Mouse (Mus musculus) brain, adult 10 weeks (tissue): Measurements from ENCODE around the gene Krtap4-6. TPM values are rescaled to one million over a fixed set of nuclear protein-coding genes. Genes with fewer than 3 reads are reported as not detected.

Experiments used
- polyA plus RNA-seq: library from polyadenylated mRNA; stranded (reverse); fragments of 350-450 nt; fragmentation: Illumina TruSeq; extraction: RNeasy Lipid Tissue Mini Kit (QIAGEN cat#74804); gene quantifications from one replicate; pipeline ENCODE4 v1.2.3, GENCODE M21; 2015; ENCODE audit warnings: low read depth, low replicate concordance

Krtap4-6 gene
- not detected for polyA plus RNA-seq

DNA sequence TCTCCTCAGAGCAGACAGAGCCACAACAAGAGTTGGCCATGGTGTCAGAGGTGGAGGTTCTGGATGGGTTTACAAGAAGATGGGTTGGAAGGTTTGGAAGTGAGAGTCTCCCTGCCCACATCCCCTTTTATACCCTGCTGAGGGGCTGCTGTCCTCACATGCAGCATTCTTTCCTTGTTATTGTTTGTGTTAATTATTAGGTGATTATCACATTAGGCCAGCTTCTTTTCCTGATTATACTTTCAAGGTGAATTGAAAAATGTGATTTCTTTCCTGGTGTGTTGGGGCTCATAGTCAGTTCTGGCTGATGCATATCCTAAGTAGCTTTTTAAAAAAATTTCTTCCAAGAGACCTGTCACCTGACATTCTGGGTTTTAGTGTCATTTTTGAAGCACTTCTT lies at the start of gene Krtap4-6:
TSS of gene Krtap4-6 (minus strand) at position 101 of the 400 bp plus-strand sequence.

DNA sequence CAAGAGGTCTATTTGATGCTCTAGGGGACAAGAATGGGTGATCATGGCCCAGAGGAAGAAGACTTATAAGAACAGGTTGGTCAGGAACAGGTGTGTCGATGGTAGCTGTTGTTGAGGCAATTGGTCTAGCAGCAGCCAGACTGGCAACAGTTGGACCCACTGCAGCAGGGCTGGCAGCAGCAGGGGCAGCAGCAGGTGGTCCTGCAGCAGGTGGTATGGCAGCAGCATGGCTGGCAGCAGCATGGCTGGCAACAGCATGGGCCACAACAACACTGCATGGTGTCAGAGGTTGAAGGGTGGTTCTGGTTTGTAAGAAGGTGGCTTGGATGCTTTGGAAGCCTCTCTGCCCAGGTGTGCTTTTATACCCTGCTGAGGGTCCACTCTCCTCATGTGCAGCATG lies 24.7 kb upstream of the Krtap4-6 start, which contains the start of gene Gm14190:
TSS of gene Gm14190 (minus strand) at position 278 of the 400 bp plus-strand sequence.

DNA sequence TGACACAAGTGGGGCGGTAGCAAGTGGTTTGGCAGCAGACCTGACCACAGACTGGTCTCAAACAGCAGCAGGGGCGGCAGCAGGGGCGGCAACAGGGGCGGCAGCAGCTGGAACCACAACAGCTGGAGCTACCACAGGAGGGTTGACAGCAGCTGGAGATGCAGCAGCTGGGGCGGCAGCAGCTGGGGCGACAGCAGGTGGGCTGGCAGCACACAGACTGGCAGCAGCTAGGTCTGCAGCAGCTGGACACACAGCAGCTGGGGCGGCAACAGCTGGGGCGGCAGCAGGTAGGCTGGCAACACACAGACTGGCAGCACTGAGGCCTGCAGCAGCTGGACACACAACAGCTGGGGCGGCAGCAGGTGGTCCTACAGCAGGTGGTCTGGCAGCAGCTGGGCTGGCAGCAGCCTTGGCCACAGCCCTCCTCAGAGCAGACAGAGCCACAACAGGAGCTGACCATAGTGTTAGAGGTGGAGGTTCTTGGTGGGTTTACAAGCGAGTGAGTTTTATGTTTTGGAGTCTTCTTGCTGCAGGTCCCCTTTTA lies 7.2 kb downstream of the Krtap4-6 start, which contains the start of gene Gm11563:
TSS of gene Gm11563 (minus strand) at position 494 of the 544 bp plus-strand sequence.

DNA sequence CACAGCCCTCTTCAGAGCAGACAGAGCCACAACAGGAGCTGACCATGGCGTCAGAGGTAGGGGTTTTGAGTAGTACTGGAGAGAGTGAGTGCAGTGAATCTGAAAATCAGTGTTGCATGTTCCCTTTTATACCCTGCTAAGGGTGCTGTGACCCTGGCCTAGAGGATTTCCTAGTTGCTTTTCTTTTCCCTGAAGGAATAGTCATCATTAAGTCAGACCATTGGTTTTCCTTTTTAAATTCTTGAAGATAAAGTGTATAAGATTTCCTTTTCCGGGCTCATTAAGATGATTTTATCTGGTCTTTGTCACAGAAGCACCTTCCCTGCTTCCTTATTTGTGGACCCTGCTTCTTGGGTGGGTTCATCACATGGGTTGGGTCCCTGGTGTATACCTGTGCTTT lies 15.6 kb downstream of the Krtap4-6 start, which contains the start of gene Gm11555:
TSS of gene Gm11555 (minus strand) at position 101 of the 400 bp plus-strand sequence.

DNA sequence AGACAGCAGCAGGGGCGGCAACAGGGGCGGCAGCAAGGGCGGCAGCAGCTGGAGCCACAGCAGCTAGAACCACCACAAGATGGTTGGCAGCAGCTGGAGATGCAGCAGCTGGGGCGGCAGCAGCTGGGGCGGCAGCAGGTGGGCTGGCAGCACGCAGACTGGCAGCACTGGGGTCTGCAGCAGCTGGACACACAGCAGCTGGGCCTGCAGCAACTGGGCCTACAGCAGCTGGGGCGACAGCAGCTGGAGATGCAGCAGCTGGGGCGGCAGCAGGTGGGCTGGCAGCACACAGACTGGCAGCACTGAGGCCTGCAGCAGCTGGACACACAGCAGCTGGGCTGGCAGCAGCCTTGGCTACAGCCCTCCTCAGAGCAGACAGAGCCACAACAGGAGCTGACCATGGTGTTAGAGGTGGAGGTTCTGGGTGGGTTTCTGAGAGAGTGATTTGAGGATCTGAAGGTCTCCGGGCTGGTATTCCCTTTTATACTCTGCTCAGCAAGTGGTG lies 22.1 kb downstream of the Krtap4-6 start, which contains the start of gene Krtap4-7:
TSS of gene Krtap4-7 (minus strand) at position 455 of the 505 bp plus-strand sequence.

DNA sequence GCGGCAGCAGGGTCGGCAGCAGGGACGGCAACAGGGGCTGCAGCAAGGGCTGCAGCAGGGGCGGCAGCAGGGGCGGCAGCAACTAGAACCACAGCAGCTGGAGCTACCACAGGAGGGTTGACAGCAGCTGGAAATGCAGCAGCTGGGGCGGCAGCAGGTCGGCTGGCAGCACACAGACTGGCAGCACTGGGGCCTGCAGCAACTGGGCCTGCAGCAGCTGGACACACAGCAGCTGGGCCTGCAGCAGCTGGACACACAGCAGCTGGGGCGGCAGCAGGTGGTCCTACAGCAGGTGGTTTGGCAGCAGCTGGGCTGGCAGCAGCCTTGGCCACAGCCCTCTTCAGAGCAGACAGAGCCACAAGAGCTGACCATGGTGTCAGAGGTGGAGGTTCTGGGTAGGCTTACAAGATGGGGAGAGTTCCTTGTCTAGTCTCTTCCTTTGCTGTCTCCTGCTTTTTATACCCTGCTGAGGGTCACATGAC lies 31.1 kb downstream of the Krtap4-6 start, which contains the start of gene Krtap4-2:
TSS of gene Krtap4-2 (minus strand) at position 432 of the 482 bp plus-strand sequence.

DNA sequence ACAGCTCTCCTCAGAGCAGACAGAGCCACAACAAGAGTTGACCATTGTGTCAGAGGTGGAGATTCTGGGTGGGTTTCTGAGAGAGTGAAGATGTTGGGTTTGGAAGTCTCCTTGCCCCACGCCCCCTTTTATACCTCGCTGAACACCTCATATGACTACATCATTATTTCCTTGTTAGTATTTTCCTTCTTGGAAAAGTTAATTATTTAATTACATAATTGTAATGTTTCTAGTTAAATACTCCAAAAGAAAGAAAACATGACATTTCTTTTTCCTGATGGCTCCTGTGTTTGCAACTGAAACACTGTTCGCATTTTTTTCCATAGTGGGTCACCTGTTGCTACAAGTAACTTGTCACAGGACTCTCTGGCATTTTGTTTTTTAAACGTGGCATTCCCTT lies 37.6 kb downstream of the Krtap4-6 start, which contains the start of gene Krtap4-1:
TSS of gene Krtap4-1 (minus strand) at position 101 of the 400 bp plus-strand sequence.

DNA sequence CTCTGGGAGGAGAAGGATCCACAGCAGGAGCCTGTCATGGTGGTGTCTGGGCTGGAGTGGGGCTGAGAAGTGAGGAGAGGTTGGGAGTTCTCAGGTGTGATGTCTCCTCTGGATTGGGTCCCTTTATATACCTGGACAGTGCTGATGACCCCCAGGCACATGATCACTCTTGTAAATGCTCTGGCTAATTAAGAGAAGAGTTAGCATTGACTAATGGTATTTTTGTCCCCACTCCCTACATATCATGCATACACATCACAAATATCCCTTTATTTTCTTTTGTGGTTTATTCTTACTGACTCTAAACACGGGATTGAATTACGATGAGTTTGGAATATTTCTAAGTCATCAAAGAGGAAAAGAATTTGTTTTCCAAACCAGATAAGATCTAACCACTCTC lies 45.4 kb downstream of the Krtap4-6 start, which contains the start of gene Gm11562:
TSS of gene Gm11562 (minus strand) at position 101 of the 400 bp plus-strand sequence.

Other genes with a start within 250 kb of the Krtap4-6 start
- 13.0 TPM for gene Krt12, start 243.7 kb downstream of the Krtap4-6 start, polyA plus RNA-seq
- 0.22 TPM for gene Krt20, start 227.8 kb downstream of the Krtap4-6 start, polyA plus RNA-seq
- gene Krt23, start 172.8 kb downstream of the Krtap4-6 start, polyA plus RNA-seq: not detected
- not detected for gene Krt39, start 144.6 kb downstream of the Krtap4-6 start, polyA plus RNA-seq
- not detected for gene Krt40, start 122.8 kb downstream of the Krtap4-6 start, polyA plus RNA-seq
- not detected for gene Krtap3-3, start 115.1 kb downstream of the Krtap4-6 start, polyA plus RNA-seq
- not detected for gene Krtap3-2, start 109.1 kb downstream of the Krtap4-6 start, polyA plus RNA-seq
- gene Gm11939, start 106.5 kb downstream of the Krtap4-6 start, polyA plus RNA-seq: not detected
- gene Krtap3-1, start 99.3 kb downstream of the Krtap4-6 start, polyA plus RNA-seq: not detected
- gene Krtap1-5, start 84.9 kb downstream of the Krtap4-6 start, polyA plus RNA-seq: not detected
- not detected for gene Krtap1-4, start 82.3 kb downstream of the Krtap4-6 start, polyA plus RNA-seq
- not detected for gene Krtap1-3, start 74.6 kb downstream of the Krtap4-6 start, polyA plus RNA-seq
- gene Krtap9-3, start 67.9 kb downstream of the Krtap4-6 start, polyA plus RNA-seq: not detected
- not detected for gene Gm11938, start 62.7 kb downstream of the Krtap4-6 start, polyA plus RNA-seq
- not detected for gene Gm11937, start 55.8 kb downstream of the Krtap4-6 start, polyA plus RNA-seq
- gene Krtap2-4, start 51.1 kb downstream of the Krtap4-6 start, polyA plus RNA-seq: not detected
- not detected for gene Gm11562, start 45.5 kb downstream of the Krtap4-6 start, polyA plus RNA-seq
- not detected for gene Krtap4-1, start 37.7 kb downstream of the Krtap4-6 start, polyA plus RNA-seq
- gene Krtap4-2, start 30.9 kb downstream of the Krtap4-6 start, polyA plus RNA-seq: not detected
- not detected for gene Krtap4-7, start 21.9 kb downstream of the Krtap4-6 start, polyA plus RNA-seq
- gene Gm11555, start 15.7 kb downstream of the Krtap4-6 start, polyA plus RNA-seq: not detected
- gene Gm11563, start 7.0 kb downstream of the Krtap4-6 start, polyA plus RNA-seq: not detected
- not detected for gene Gm14190, start 24.8 kb upstream of the Krtap4-6 start, polyA plus RNA-seq
- gene Gm14180, start 68.3 kb upstream of the Krtap4-6 start, polyA plus RNA-seq: not detected
- not detected for gene Gm11595, start 107.0 kb upstream of the Krtap4-6 start, polyA plus RNA-seq
- gene Krtap4-8, start 114.7 kb upstream of the Krtap4-6 start, polyA plus RNA-seq: not detected
- gene Krtap4-9, start 119.2 kb upstream of the Krtap4-6 start, polyA plus RNA-seq: not detected
- not detected for gene Gm11596, start 127.5 kb upstream of the Krtap4-6 start, polyA plus RNA-seq
- not detected for gene Gm11569, start 133.0 kb upstream of the Krtap4-6 start, polyA plus RNA-seq
- not detected for gene Gm11554, start 138.5 kb upstream of the Krtap4-6 start, polyA plus RNA-seq
- not detected for gene Krtap4-13, start 143.9 kb upstream of the Krtap4-6 start, polyA plus RNA-seq
- not detected for gene Gm11564, start 149.7 kb upstream of the Krtap4-6 start, polyA plus RNA-seq
- not detected for gene 2300003K06Rik, start 172.1 kb upstream of the Krtap4-6 start, polyA plus RNA-seq
- gene Krtap4-16, start 185.6 kb upstream of the Krtap4-6 start, polyA plus RNA-seq: not detected
- gene Gm11568, start 192.0 kb upstream of the Krtap4-6 start, polyA plus RNA-seq: not detected
- gene Gm11559, start 198.5 kb upstream of the Krtap4-6 start, polyA plus RNA-seq: not detected
- gene Krtap9-1, start 207.4 kb upstream of the Krtap4-6 start, polyA plus RNA-seq: not detected
- gene Gm11567, start 213.2 kb upstream of the Krtap4-6 start, polyA plus RNA-seq: not detected
- gene Krtap31-1, start 242.0 kb upstream of the Krtap4-6 start, polyA plus RNA-seq: not detected
- gene Gm11565, start 248.8 kb upstream of the Krtap4-6 start, polyA plus RNA-seq: not detected